Mouse (Mus musculus) kidney, adult 18-20 months (tissue): ENCODE measurements at regions not wholly inside any gene's neighbourhood (a gene's known extent, or its start where the extent isn't known, plus 50 kb on each side); places are given as distances from the start of the nearest gene placed in this dataset.
"Not testable (repeated sequence)": the region's sequence is repeated elsewhere in the genome, so short reads cannot be mapped to it uniquely, and the experiment has no call there.

Experiments
- DNase-seq: peaks from one replicate; pipeline ENCODE4 v3.0.0; 2021

DNA sequence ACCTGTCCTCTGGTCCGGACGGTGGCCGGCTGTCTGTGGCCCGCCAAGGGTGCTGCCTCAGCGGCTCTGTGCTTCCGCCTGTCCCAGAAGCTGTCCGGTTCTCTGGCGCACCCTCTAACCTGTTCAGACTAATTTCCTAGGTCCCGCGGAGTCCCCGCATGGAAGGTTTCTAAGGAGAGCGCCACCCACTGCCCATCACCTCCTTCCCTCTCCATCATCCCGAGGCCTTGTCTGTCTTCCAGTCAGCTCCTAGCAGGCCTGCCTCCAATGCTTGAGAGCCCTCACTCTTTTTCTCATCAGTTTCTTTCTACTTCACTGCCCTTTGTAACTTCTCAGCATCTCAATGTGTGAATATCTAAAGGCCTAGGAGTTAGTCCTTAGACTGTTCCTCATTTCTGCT lies 86.4 kb upstream of the Zfp746 start:
- not testable (repeated sequence) for DNase-seq

DNA sequence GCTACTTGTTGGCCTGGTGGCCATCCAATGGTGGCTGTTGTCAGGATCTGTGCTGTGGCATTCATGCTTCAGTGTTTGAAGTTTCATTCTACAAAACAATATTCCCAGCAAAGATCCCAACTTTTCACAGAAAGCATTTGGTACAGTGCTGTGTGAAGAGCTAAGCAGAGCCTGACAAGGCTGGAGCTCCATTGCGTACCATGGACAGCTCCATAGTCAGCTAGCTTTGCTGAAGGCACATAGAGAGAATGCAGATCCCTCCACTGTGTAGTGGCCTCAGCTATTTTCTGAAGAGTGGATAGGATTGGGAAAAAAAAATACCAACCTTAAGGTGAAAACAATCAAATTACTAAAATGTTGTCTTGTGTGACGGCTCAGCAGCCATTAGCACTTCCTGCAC lies 50.5 kb upstream of the Zfp746 start:
- no peak for DNase-seq
